Mouse (Mus musculus) liver, postnatal 0 days (tissue): Measurements from ENCODE around the gene Rnf141.

Source experiments
- CTCF ChIP-seq: sonication (generic); IDR thresholded peaks from 2 replicates; pipeline ENCODE4 v1.5.1; 2016; ENCODE audit warnings: antibody characterized with exemption, low read depth
- EP300 ChIP-seq: IDR thresholded peaks from 2 replicates; pipeline ENCODE4 v1.6.1; 2016; ENCODE audit warnings: antibody characterized with exemption, low read depth, mild to moderate bottlenecking

DNA sequence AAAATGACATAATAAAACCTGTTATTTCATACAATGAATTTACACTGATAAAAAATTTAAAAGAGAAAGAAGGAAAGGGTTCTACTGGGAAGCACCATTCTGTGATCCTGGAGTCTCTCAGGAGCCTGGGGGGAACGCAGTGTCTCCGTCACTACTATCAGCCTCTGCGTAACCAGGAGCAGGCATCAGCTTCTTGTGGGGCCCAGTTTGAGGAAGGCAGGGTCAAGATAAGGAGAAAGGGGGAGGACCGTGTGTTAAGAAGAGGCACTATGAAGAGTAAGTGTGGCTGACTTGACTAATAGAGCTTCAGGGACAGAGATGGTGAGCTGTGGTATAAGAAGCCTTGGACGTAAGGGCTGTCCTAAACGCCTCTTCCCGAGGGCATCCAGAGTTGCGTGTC, 69.6 kb downstream of the Rnf141 start:
- TF ChIP-seq EP300 (peak; percentile 83), CTCF (no peak)
